Mouse (Mus musculus) CH12.LX (cell line): ENCODE measurements around the gene Grk5. TPM values are rescaled to one million over a fixed set of nuclear protein-coding genes. Genes with fewer than 3 reads are reported as not detected.

ENCODE experiments used
- DNase-seq: peaks from one replicate; pipeline ENCODE4 v3.0.0-alpha.2; 2013; ENCODE audit errors: extremely low read depth
- H3K27ac ChIP-seq: 2 replicates; pipeline ENCODE4 v1.5.1; 2012; ENCODE audit warnings: low read depth, mild to moderate bottlenecking, control low read depth, moderate library complexity; ENCODE audit not compliant: insufficient read depth
- H3K27me3 ChIP-seq: replicated peaks from 2 replicates; pipeline ENCODE3; 2012; ENCODE audit warnings: inconsistent platforms
- H3K36me3 ChIP-seq, 2 experiments: replicated peaks in 1 of 2; 2 replicates each; pipeline versions ENCODE3 to v1.6.1; 2012; ENCODE audit warnings: inconsistent platforms in 1 of 2, low read length in 1 of 2, mild to moderate bottlenecking in 1 of 2, mixed read lengths in 1 of 2, moderate library complexity in 1 of 2; ENCODE audit not compliant: control insufficient read depth in 1 of 2, insufficient read depth in 1 of 2
- H3K4me1 ChIP-seq, 2 experiments: 2 replicates each; pipeline ENCODE4 v1.6.1; 2012; ENCODE audit warnings: inconsistent platforms in 1 of 2, moderate library complexity in 1 of 2; ENCODE audit not compliant: insufficient read depth in 2 of 2, control insufficient read depth in 1 of 2
- H3K4me2 ChIP-seq: 2 replicates; pipeline ENCODE4 v1.6.1; 2012; ENCODE audit warnings: low read depth, mild to moderate bottlenecking, control low read depth; ENCODE audit not compliant: poor library complexity, insufficient read depth, severe bottlenecking
- H3K4me3 ChIP-seq, 3 experiments: fragments of 150-350 bp in 1 of 3; sonication (generic) in 1 of 3; replicated peaks in 1 of 3; 2 replicates each; pipeline versions ENCODE3 to v1.5.1; 2011 to 2012; ENCODE audit warnings: low read depth in 2 of 3, low read length in 2 of 3, mild to moderate bottlenecking in 2 of 3, moderate library complexity in 2 of 3, control low read depth in 1 of 3, improper control_type of control experiment in 1 of 3, inconsistent platforms in 1 of 3, mixed read lengths in 1 of 3; ENCODE audit not compliant: poor library complexity in 1 of 3
- H3K79me2 ChIP-seq: replicated peaks from 2 replicates; pipeline ENCODE4 v1.6.1; 2012; ENCODE audit warnings: mild to moderate bottlenecking, moderate library complexity; ENCODE audit not compliant: control insufficient read depth, poor library complexity, insufficient read depth, severe bottlenecking; ENCODE audit errors: extremely low read depth
- H3K9ac ChIP-seq: 2 replicates; pipeline ENCODE4 v1.6.1; 2012; ENCODE audit warnings: low read depth, mild to moderate bottlenecking, control low read depth, moderate library complexity; ENCODE audit not compliant: insufficient read depth
- H3K9me3 ChIP-seq: replicated peaks from 2 replicates; pipeline ENCODE3; 2012; ENCODE audit warnings: low read length, inconsistent platforms, mixed read lengths
- BHLHE40 ChIP-seq: IDR thresholded peaks from 2 replicates; pipeline ENCODE4 v1.6.1; 2011; ENCODE audit warnings: mild to moderate bottlenecking, low read depth, low read length, improper control_type of control experiment
- CHD1 ChIP-seq: IDR thresholded peaks from 2 replicates; pipeline ENCODE4 v1.6.1; 2012; ENCODE audit warnings: low read depth, low read length, improper control_type of control experiment, inconsistent platforms
- CHD2 ChIP-seq: IDR thresholded peaks from 2 replicates; pipeline ENCODE4 v1.6.1; 2011; ENCODE audit warnings: low read length, improper control_type of control experiment
- CTCF ChIP-seq, 2 experiments: IDR thresholded peaks in 1 of 2; conservative IDR thresholded peaks in 1 of 2; 2 replicates each; pipeline ENCODE4 v1.5.1; 2011 to 2012; ENCODE audit warnings: low read depth in 2 of 2, low read length in 2 of 2, improper control_type of control experiment in 1 of 2, inconsistent platforms in 1 of 2, mild to moderate bottlenecking in 1 of 2, moderate library complexity in 1 of 2
- ELF1 ChIP-seq: IDR thresholded peaks from 2 replicates; pipeline ENCODE4 v1.6.1; 2014; ENCODE audit warnings: low read depth, mild to moderate bottlenecking, inconsistent platforms, low read length, improper control_type of control experiment
- HCFC1 ChIP-seq: IDR thresholded peaks from 2 replicates; pipeline ENCODE4 v1.6.1; 2012; ENCODE audit warnings: low read depth, mild to moderate bottlenecking, inconsistent platforms, low read length, improper control_type of control experiment
- JUN ChIP-seq: IDR thresholded peaks from 2 replicates; pipeline ENCODE4 v1.6.1; 2011; ENCODE audit warnings: low read depth, mild to moderate bottlenecking, low read length, improper control_type of control experiment, moderate library complexity; ENCODE audit not compliant: insufficient read depth
- JUND ChIP-seq: conservative IDR thresholded peaks from 2 replicates; pipeline ENCODE4 v1.6.1; 2011; ENCODE audit warnings: low read depth, low read length, improper control_type of control experiment
- KAT2A ChIP-seq: IDR thresholded peaks from 2 replicates; pipeline ENCODE4 v1.6.1; 2012; ENCODE audit warnings: low read length, improper control_type of control experiment, inconsistent platforms; ENCODE audit not compliant: insufficient replicate concordance
- MAX ChIP-seq: IDR thresholded peaks from 2 replicates; pipeline ENCODE4 v1.6.1; 2011; ENCODE audit warnings: low read length, improper control_type of control experiment
- MAZ ChIP-seq: IDR thresholded peaks from 2 replicates; pipeline ENCODE4 v1.6.1; 2012; ENCODE audit warnings: low read depth, mild to moderate bottlenecking, inconsistent platforms, low read length, improper control_type of control experiment, moderate library complexity
- MXI1 ChIP-seq: IDR thresholded peaks from 2 replicates; pipeline ENCODE4 v1.6.1; 2011; ENCODE audit warnings: mild to moderate bottlenecking, low read depth, low read length, improper control_type of control experiment
- MYC ChIP-seq: IDR thresholded peaks from 2 replicates; pipeline ENCODE4 v1.6.1; 2011; ENCODE audit warnings: low read depth, mild to moderate bottlenecking, improper control_type of control experiment, low read length
- NELFE ChIP-seq: IDR thresholded peaks from 2 replicates; pipeline ENCODE4 v1.6.1; 2011; ENCODE audit warnings: low read depth, low read length, improper control_type of control experiment
- RCOR1 ChIP-seq: conservative IDR thresholded peaks from 2 replicates; pipeline ENCODE4 v1.6.1; 2012; ENCODE audit warnings: low read depth, mild to moderate bottlenecking, inconsistent platforms, low read length, improper control_type of control experiment
- SIN3A ChIP-seq: IDR thresholded peaks from 2 replicates; pipeline ENCODE4 v1.6.1; 2012; ENCODE audit warnings: low read length, improper control_type of control experiment, inconsistent platforms
- TBP ChIP-seq: conservative IDR thresholded peaks from 2 replicates; pipeline ENCODE4 v1.6.1; 2011; ENCODE audit warnings: low read depth, low read length, improper control_type of control experiment
- TCF12 ChIP-seq: IDR thresholded peaks from 2 replicates; pipeline ENCODE4 v1.6.1; 2014; ENCODE audit warnings: low read depth, mild to moderate bottlenecking, inconsistent platforms, low read length, improper control_type of control experiment
- UBTF ChIP-seq: IDR thresholded peaks from 2 replicates; pipeline ENCODE4 v1.6.1; 2012; ENCODE audit warnings: low read depth, mild to moderate bottlenecking, inconsistent platforms, low read length, improper control_type of control experiment, moderate library complexity
- USF2 ChIP-seq: conservative IDR thresholded peaks from 2 replicates; pipeline ENCODE4 v1.6.1; 2011; ENCODE audit warnings: low read depth, low read length, improper control_type of control experiment
- ZKSCAN1 ChIP-seq: IDR thresholded peaks from 2 replicates; pipeline ENCODE4 v1.6.1; 2012; ENCODE audit warnings: low read depth, inconsistent platforms, low read length, improper control_type of control experiment, borderline replicate concordance
- ZMIZ1 ChIP-seq: IDR thresholded peaks from 2 replicates; pipeline ENCODE4 v1.6.1; 2012; ENCODE audit warnings: low read depth, mild to moderate bottlenecking, inconsistent platforms, low read length, improper control_type of control experiment
- ZNF384 ChIP-seq: IDR thresholded peaks from 2 replicates; pipeline ENCODE4 v1.6.1; 2012; ENCODE audit warnings: low read depth, low read length, improper control_type of control experiment, inconsistent platforms
- dilution Hi-C: fragments of 300-500 bp; cut with MboI; formaldehyde crosslinking; loops from 2 replicates; pipeline ENCODE4 v1.14.3; 2020; ENCODE audit warnings: low sequenced_read_pairs; ENCODE audit not compliant: extremely low pct_unique_long_range_greater_than_20kb, extremely low pct_ligation_motif_present
- in situ Hi-C: fragments of 300-500 bp; cut with MboI; formaldehyde crosslinking; loops from 3 replicates; pipeline ENCODE4 v1.14.3; 2019; ENCODE audit warnings: low sequenced_read_pairs, low pct_ligation_motif_present, low pct_unique_long_range_greater_than_20kb, mixed read lengths
- polyA plus RNA-seq: library from polyadenylated mRNA; unstranded; fragments of >175 nt; gene quantifications from 2 replicates; pipeline ENCODE4 v1.2.1, GENCODE M21; 2012; ENCODE audit warnings: low read depth; ENCODE audit not compliant: insufficient read length
- total RNA-seq, 2 experiments: library from RNA; depleted of rRNA; stranded (reverse); fragments of 300-350 nt in 1 of 2; fragments of >200 nt in 1 of 2; gene quantifications; 2 replicates each; pipeline ENCODE4 v1.2.3; 2012 to 2014

The Grk5 gene
- total and polyA plus RNA-seq, 3 experiments = 5.7 to 11.5 (median 7.6) TPM

GRCm38 (mm10) chr19:60959706-60960230 lies 70.2 kb downstream of the Grk5 start:
- TF ChIP-seq CHD1 (no peak), HCFC1 (no peak), RCOR1 (no peak), ZKSCAN1 (no peak), USF2 (no peak), ZNF384 (no peak)
- in situ Hi-C loops = no loop called here
- no peak overlapping the region for H3K4me3 ChIP-seq
- dilution Hi-C loops = no loop called here
- no peak overlapping the region for H3K9ac ChIP-seq
- H3K79me2 ChIP-seq = no peaks in the 10 kb centered on the region
- H3K9me3 ChIP-seq = no peaks in the 10 kb centered on the region
- DNase-seq = no peak
- no peak overlapping the region for H3K4me2 ChIP-seq
- no peaks in the 10 kb centered on the region for H3K27me3 ChIP-seq
- H3K27ac ChIP-seq = no peak overlapping the region
- H3K36me3 ChIP-seq = peaks cover 0 to 11% of the 10 kb centered on the region in 2 experiments
- peaks cover 0 to 18% of the 10 kb centered on the region in 2 experiments; a peak in 2 of 4 replicates for H3K4me1 ChIP-seq

GRCm38 (mm10) chr19:60962358-60963061 lies 73.0 kb downstream of the Grk5 start:
- Histone ChIP-seq H3K27ac (no peak overlapping the region), H3K4me3 (no peak overlapping the region), H3K4me1 (peaks cover 0 to 12% of the 10 kb centered on the region in 2 experiments; a peak in 2 of 4 replicates), H3K4me2 (no peak overlapping the region), H3K9me3 (no peaks in the 10 kb centered on the region), H3K79me2 (no peaks in the 10 kb centered on the region), H3K9ac (no peak overlapping the region), H3K36me3 (peaks cover 0 to 4% of the 10 kb centered on the region in 2 experiments)
- dilution Hi-C loops = no loop called here
- in situ Hi-C loops = no loop called here
- no peak for DNase-seq
- TF ChIP-seq MYC (no peak), ELF1 (no peak), UBTF (no peak), CTCF (conservative IDR thresholded peaks at IDR 0.05 in 1 of 2, IDR thresholded peaks at IDR 0.05 in 1 of 2; ENCODE audit: low read depth in 2 of 2, low read length in 2 of 2) (no peak)
- TF ChIP-seq, all 38 proteins: peak for 0
- H3K27me3 ChIP-seq = no peaks in the 10 kb centered on the region

- Histone ChIP-seq H3K36me3 (peaks cover 0 to 3% of the 10 kb centered on the region in 2 experiments), H3K4me2 (no peak overlapping the region), H3K27me3 (no peaks in the 10 kb centered on the region), H3K9me3 (no peaks in the 10 kb centered on the region), H3K79me2 (no peaks in the 10 kb centered on the region)
- in situ Hi-C loops (no loop called here), dilution Hi-C loops (no loop called here)
- no peak for DNase-seq
- TF ChIP-seq ZNF384 (no peak), ZMIZ1 (no peak), USF2 (no peak), KAT2A (no peak), JUN (no peak), CHD2 (no peak), SIN3A (no peak), HCFC1 (no peak), NELFE (no peak), ELF1 (no peak), BHLHE40 (no peak), RCOR1 (no peak), ZKSCAN1 (no peak), MXI1 (no peak), TCF12 (no peak), TBP (no peak), JUND (no peak), MAX (no peak), MAZ (no peak)
- TF ChIP-seq, all 38 proteins: peak for 0
- Histone ChIP-seq H3K9ac (no peak overlapping the region), H3K4me3 (no peak overlapping the region), H3K4me1 (peaks cover 0 to 4% of the 10 kb centered on the region in 2 experiments; a peak in 1 of 4 replicates), H3K27ac (no peak overlapping the region)
Measured at GRCm38 (mm10) chr19:60967909-60968308, 78.4 kb downstream of the Grk5 start.
